Mouse (Mus musculus) neural tube, embryonic 12.5 days (tissue): ENCODE measurements around the gene Diexf. TPM values are rescaled to one million over a fixed set of nuclear protein-coding genes. Genes with fewer than 3 reads are reported as not detected.

Experiments
- ATAC-seq: fragments of 200-750 bp; cut with Nextera tagmentation; 2 replicates; pipeline ENCODE4 v1.8.0; 2017; ENCODE audit warnings: low read depth, mild to moderate bottlenecking, moderate TSS enrichment, moderate library complexity; ENCODE audit not compliant: low FRiP score
- H3K27ac ChIP-seq: fragments of 300-500 bp; sonication (generic); 2 replicates; pipeline ENCODE4 v1.5.1; 2016
- H3K27me3 ChIP-seq: fragments of 300-500 bp; sonication (generic); replicated peaks from 2 replicates; pipeline ENCODE4 v1.6.1; 2016; ENCODE audit warnings: mild to moderate bottlenecking
- H3K36me3 ChIP-seq: fragments of 300-500 bp; sonication (generic); 2 replicates; pipeline ENCODE4 v1.6.1; 2016; ENCODE audit warnings: mild to moderate bottlenecking
- H3K4me1 ChIP-seq: fragments of 300-500 bp; sonication (generic); 2 replicates; pipeline ENCODE4 v1.6.1; 2016
- H3K4me2 ChIP-seq: fragments of 300-500 bp; sonication (generic); replicated peaks from 2 replicates; pipeline ENCODE4 v1.6.1; 2016; ENCODE audit warnings: mild to moderate bottlenecking
- H3K4me3 ChIP-seq: fragments of 300-500 bp; sonication (generic); 2 replicates; pipeline ENCODE4 v1.5.1; 2016
- H3K9ac ChIP-seq: fragments of 300-500 bp; sonication (generic); 2 replicates; pipeline ENCODE4 v1.6.1; 2016; ENCODE audit warnings: mild to moderate bottlenecking
- H3K9me3 ChIP-seq: fragments of 300-500 bp; sonication (generic); 2 replicates; pipeline ENCODE4 v1.6.1; 2016; ENCODE audit warnings: mild to moderate bottlenecking
- WGBS: fragments of 180-500 bp; shearing (Covaris S2); methylation state at CpG from one replicate; pipeline ENCODE4 v1.1.7; 2016; 5-methylcytosine and 5-hydroxymethylcytosine counted together
- polyA plus RNA-seq: library from polyadenylated mRNA; unstranded; fragments of >200 nt; fragmentation: Nextera tagmentation; extraction: Ambion mirVana; gene quantifications from 2 replicates; pipeline ENCODE4 v1.2.1, GENCODE M21; 2016

The Diexf gene
- polyA plus RNA-seq: 6.9 and 9.6 TPM in 2 replicates

GRCm38 (mm10) chr1:193129786-193130455, at the start of gene Diexf:
Diexf (minus strand) TSS chr1:193130272.
- no peak within 1 kb of the TSS for H3K27ac ChIP-seq
- no peaks in the 10 kb centered on the region; the same call in 1 of the 2 replicates for H3K27me3 ChIP-seq
- H3K9me3 ChIP-seq: no peaks in the 10 kb centered on the region
- peaks cover 18% of the 10 kb centered on the region for H3K36me3 ChIP-seq
- H3K4me3 ChIP-seq: peak within 1 kb of the TSS; percentile 97
- under 1% methylated on average over 61 of the region's 61 CpGs for WGBS
- peak; percentile 96 for ATAC-seq
- peak within 1 kb of the TSS; percentile 66 for H3K4me2 ChIP-seq
- H3K9ac ChIP-seq: peak within 1 kb of the TSS; percentile 82
- peaks cover 7% of the 10 kb centered on the region for H3K4me1 ChIP-seq

GRCm38 (mm10) chr1:193174143-193174733, 44.2 kb upstream of the Diexf start:
- Histone ChIP-seq H3K4me3 (peak overlapping the region; percentile 67), H3K9me3 (no peaks in the 10 kb centered on the region), H3K4me2 (peak overlapping the region; percentile 61), H3K9ac (peak overlapping the region; percentile 66; the same call in 1 of the 2 replicates), H3K27me3 (no peaks in the 10 kb centered on the region), H3K27ac (no peak overlapping the region), H3K36me3 (no peaks in the 10 kb centered on the region), H3K4me1 (peaks cover 22% of the 10 kb centered on the region)
- no peak for ATAC-seq
- WGBS: 89% methylated on average over 13 of the region's 13 CpGs

- 19% methylated on average over 9 of the region's 9 CpGs for WGBS
- no peak for ATAC-seq
- peak overlapping the region; percentile 60 for H3K27ac ChIP-seq
Observed at GRCm38 (mm10) chr1:193173810-193174129, 43.7 kb upstream of the Diexf start.

GRCm38 (mm10) chr1:193172991-193173809, 43.1 kb upstream of the Diexf start:
- peak overlapping the region; percentile 67 for H3K4me3 ChIP-seq
- peaks cover 22% of the 10 kb centered on the region for H3K4me1 ChIP-seq
- peak; percentile 99 for ATAC-seq
- no peaks in the 10 kb centered on the region for H3K27me3 ChIP-seq
- H3K4me2 ChIP-seq: peak overlapping the region; percentile 61
- H3K9me3 ChIP-seq: no peaks in the 10 kb centered on the region
- under 1% methylated on average over 48 of the region's 48 CpGs for WGBS
- peak overlapping the region; percentile 72 for H3K9ac ChIP-seq
- H3K27ac ChIP-seq: peak overlapping the region; percentile 60
- H3K36me3 ChIP-seq: no peaks in the 10 kb centered on the region

More at GRCm38 (mm10) chr1:193173810-193174129, 43.7 kb upstream of the Diexf start:
- H3K4me2 ChIP-seq: peak overlapping the region; percentile 61
- peak overlapping the region; percentile 67 for H3K4me3 ChIP-seq
- no peaks in the 10 kb centered on the region for H3K36me3 ChIP-seq
- H3K9ac ChIP-seq: peak overlapping the region; percentile 66
- peaks cover 22% of the 10 kb centered on the region for H3K4me1 ChIP-seq
- H3K9me3 ChIP-seq: no peaks in the 10 kb centered on the region
- H3K27me3 ChIP-seq: no peaks in the 10 kb centered on the region

- 88% methylated on average over 2 of the region's 2 CpGs for WGBS
- ATAC-seq: no peak
Observed at GRCm38 (mm10) chr1:193169856-193170255, 39.8 kb upstream of the Diexf start.

GRCm38 (mm10) chr1:193169228-193169627, 39.2 kb upstream of the Diexf start:
- Histone ChIP-seq H3K9me3 (no peaks in the 10 kb centered on the region), H3K36me3 (no peaks in the 10 kb centered on the region), H3K4me2 (no peak overlapping the region), H3K27ac (no peak overlapping the region), H3K4me3 (no peak overlapping the region), H3K27me3 (no peaks in the 10 kb centered on the region), H3K4me1 (peaks cover 14% of the 10 kb centered on the region), H3K9ac (no peak overlapping the region)
- 89% methylated on average over 7 of the region's 7 CpGs for WGBS
- no peak for ATAC-seq

More at GRCm38 (mm10) chr1:193169856-193170255, 39.8 kb upstream of the Diexf start:
- Histone ChIP-seq H3K36me3 (no peaks in the 10 kb centered on the region), H3K4me2 (no peak overlapping the region), H3K27me3 (no peaks in the 10 kb centered on the region), H3K9ac (no peak overlapping the region), H3K4me1 (peaks cover 20% of the 10 kb centered on the region), H3K9me3 (no peaks in the 10 kb centered on the region), H3K4me3 (no peak overlapping the region), H3K27ac (no peak overlapping the region)

GRCm38 (mm10) chr1:193167746-193168145, 37.7 kb upstream of the Diexf start, which contains the start of gene A130010J15Rik:
A130010J15Rik (plus strand) TSS chr1:193168046.
- H3K4me2 ChIP-seq: no peak within 1 kb of the TSS
- H3K36me3 ChIP-seq: no peaks in the 10 kb centered on the region
- H3K9ac ChIP-seq: no peak within 1 kb of the TSS
- 90% methylated on average over 3 of the region's 3 CpGs for WGBS
- no peak for ATAC-seq
- H3K27ac ChIP-seq: no peak within 1 kb of the TSS
- no peaks in the 10 kb centered on the region for H3K9me3 ChIP-seq
- no peaks in the 10 kb centered on the region for H3K27me3 ChIP-seq
- H3K4me3 ChIP-seq: no peak within 1 kb of the TSS
- peaks cover 9% of the 10 kb centered on the region for H3K4me1 ChIP-seq

GRCm38 (mm10) chr1:193160317-193161032, 30.4 kb upstream of the Diexf start:
- Histone ChIP-seq H3K36me3 (no peaks in the 10 kb centered on the region), H3K9ac (no peak overlapping the region), H3K27ac (no peak overlapping the region), H3K4me1 (peaks cover 6% of the 10 kb centered on the region), H3K4me2 (peak overlapping the region; percentile 55), H3K9me3 (no peaks in the 10 kb centered on the region), H3K4me3 (no peak overlapping the region), H3K27me3 (peaks cover 2% of the 10 kb centered on the region; the same call in 1 of the 2 replicates)
- no peak for ATAC-seq
- WGBS: 17% methylated on average over 18 of the region's 18 CpGs

GRCm38 (mm10) chr1:193159613-193160012, 29.5 kb upstream of the Diexf start:
- peaks cover 6% of the 10 kb centered on the region for H3K4me1 ChIP-seq
- WGBS: 54% methylated on average over 1 of the region's 1 CpGs
- H3K36me3 ChIP-seq: no peaks in the 10 kb centered on the region
- H3K27me3 ChIP-seq: peaks cover 9% of the 10 kb centered on the region; the same call in 1 of the 2 replicates
- no peak overlapping the region for H3K9ac ChIP-seq
- no peak for ATAC-seq
- H3K4me2 ChIP-seq: no peak overlapping the region
- H3K27ac ChIP-seq: no peak overlapping the region
- H3K9me3 ChIP-seq: no peaks in the 10 kb centered on the region
- H3K4me3 ChIP-seq: no peak overlapping the region

GRCm38 (mm10) chr1:193159163-193159562, 29.1 kb upstream of the Diexf start:
- Histone ChIP-seq H3K4me2 (no peak overlapping the region), H3K4me1 (peaks cover 6% of the 10 kb centered on the region), H3K4me3 (no peak overlapping the region), H3K27me3 (peaks cover 13% of the 10 kb centered on the region), H3K36me3 (no peaks in the 10 kb centered on the region), H3K9ac (no peak overlapping the region), H3K27ac (no peak overlapping the region), H3K9me3 (no peaks in the 10 kb centered on the region)
- ATAC-seq: no peak
- WGBS: 62% methylated on average over 3 of the region's 3 CpGs

- no peak overlapping the region for H3K4me3 ChIP-seq
- no peak for ATAC-seq
- no peak overlapping the region for H3K27ac ChIP-seq
- no peaks in the 10 kb centered on the region for H3K36me3 ChIP-seq
- H3K9ac ChIP-seq: no peak overlapping the region
- H3K27me3 ChIP-seq: peaks cover 33% of the 10 kb centered on the region
- H3K9me3 ChIP-seq: no peaks in the 10 kb centered on the region
- WGBS: 77% methylated on average over 8 of the region's 8 CpGs
- peaks cover 14% of the 10 kb centered on the region for H3K4me1 ChIP-seq
- no peak overlapping the region for H3K4me2 ChIP-seq
Observed at GRCm38 (mm10) chr1:193157111-193157492, 27.0 kb upstream of the Diexf start.
